Mouse (Mus musculus): ENCODE results near the gene Spata6. TPM values are rescaled to one million over a fixed set of nuclear protein-coding genes. Genes with fewer than 3 reads are reported as not detected.

The Spata6 gene
- polyA plus RNA-seq, 1 experiment: 943 TPM

- TF ChIP-seq CTCF (IDR thresholded peaks at IDR 0.05; ENCODE audit: control insufficient read depth, insufficient read depth, insufficient replicate concordance, low read depth, low read length): no peak
- TF ChIP-seq POLR2A (IDR thresholded peaks at IDR 0.05; ENCODE audit: control insufficient read depth, low read depth, low read length): no peak
- Histone ChIP-seq H3K27ac (ENCODE audit: control insufficient read depth, insufficient read depth, low read depth, low read length) (no peak overlapping the region), H3K4me3 (ENCODE audit: control insufficient read depth, low read depth, low read length) (no peak overlapping the region), H3K4me1 (ENCODE audit: control insufficient read depth, insufficient read depth, low read length) (no peaks in the 10 kb centered on the region), H3K36me3 (ENCODE audit: control insufficient read depth, insufficient read depth, low read length) (no peaks in the 10 kb centered on the region), H3K27me3 (ENCODE audit: control insufficient read depth, insufficient read depth, low read length) (no peaks in the 10 kb centered on the region)
Measured at GRCm38 (mm10) chr4:111838882-111839281, 119.1 kb downstream of the Spata6 start.

DNA sequence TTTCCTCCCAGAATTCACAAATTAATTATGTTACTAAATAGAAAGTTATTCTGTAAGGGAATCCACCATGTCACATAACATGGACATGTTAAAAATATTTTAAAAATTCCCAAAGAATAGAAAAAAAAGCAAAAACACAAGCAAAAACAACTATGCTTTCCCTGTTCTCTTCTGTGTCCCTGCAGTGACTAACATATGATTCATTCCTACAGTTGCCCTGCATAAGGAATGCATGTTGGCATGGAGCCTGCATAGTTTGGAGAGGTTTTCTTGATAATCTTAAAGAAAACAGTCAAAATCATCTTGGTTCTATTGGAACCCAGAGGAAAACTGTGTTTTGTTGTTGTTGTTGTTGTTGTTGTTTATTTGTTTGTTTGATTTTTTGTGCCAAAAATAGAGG is 132.8 kb downstream of the Spata6 start:
- no peaks in the 10 kb centered on the region for H3K4me1 ChIP-seq (ENCODE audit: control insufficient read depth, insufficient read depth, low read length)
- TF ChIP-seq POLR2A (IDR thresholded peaks at IDR 0.05; ENCODE audit: control insufficient read depth, low read depth, low read length) (no peak), CTCF (IDR thresholded peaks at IDR 0.05; ENCODE audit: control insufficient read depth, insufficient read depth, insufficient replicate concordance, low read depth, low read length) (no peak)
- no peaks in the 10 kb centered on the region for H3K36me3 ChIP-seq (ENCODE audit: control insufficient read depth, insufficient read depth, low read length)
- H3K4me3 ChIP-seq (ENCODE audit: control insufficient read depth, low read depth, low read length): no peak overlapping the region
- no peaks in the 10 kb centered on the region for H3K27me3 ChIP-seq (ENCODE audit: control insufficient read depth, insufficient read depth, low read length)
- no peak overlapping the region for H3K27ac ChIP-seq (ENCODE audit: control insufficient read depth, insufficient read depth, low read depth, low read length)

GRCm38 (mm10) chr4:111866701-111867100 is 146.9 kb downstream of the Spata6 start:
- Histone ChIP-seq H3K27ac (ENCODE audit: control insufficient read depth, insufficient read depth, low read depth, low read length) (no peak overlapping the region), H3K4me1 (ENCODE audit: control insufficient read depth, insufficient read depth, low read length) (no peaks in the 10 kb centered on the region), H3K4me3 (ENCODE audit: control insufficient read depth, low read depth, low read length) (no peak overlapping the region), H3K36me3 (ENCODE audit: control insufficient read depth, insufficient read depth, low read length) (no peaks in the 10 kb centered on the region), H3K27me3 (ENCODE audit: control insufficient read depth, insufficient read depth, low read length) (no peaks in the 10 kb centered on the region)
- TF ChIP-seq POLR2A (IDR thresholded peaks at IDR 0.05; ENCODE audit: control insufficient read depth, low read depth, low read length): no peak
- TF ChIP-seq CTCF (IDR thresholded peaks at IDR 0.05; ENCODE audit: control insufficient read depth, insufficient read depth, insufficient replicate concordance, low read depth, low read length): no peak

DNA sequence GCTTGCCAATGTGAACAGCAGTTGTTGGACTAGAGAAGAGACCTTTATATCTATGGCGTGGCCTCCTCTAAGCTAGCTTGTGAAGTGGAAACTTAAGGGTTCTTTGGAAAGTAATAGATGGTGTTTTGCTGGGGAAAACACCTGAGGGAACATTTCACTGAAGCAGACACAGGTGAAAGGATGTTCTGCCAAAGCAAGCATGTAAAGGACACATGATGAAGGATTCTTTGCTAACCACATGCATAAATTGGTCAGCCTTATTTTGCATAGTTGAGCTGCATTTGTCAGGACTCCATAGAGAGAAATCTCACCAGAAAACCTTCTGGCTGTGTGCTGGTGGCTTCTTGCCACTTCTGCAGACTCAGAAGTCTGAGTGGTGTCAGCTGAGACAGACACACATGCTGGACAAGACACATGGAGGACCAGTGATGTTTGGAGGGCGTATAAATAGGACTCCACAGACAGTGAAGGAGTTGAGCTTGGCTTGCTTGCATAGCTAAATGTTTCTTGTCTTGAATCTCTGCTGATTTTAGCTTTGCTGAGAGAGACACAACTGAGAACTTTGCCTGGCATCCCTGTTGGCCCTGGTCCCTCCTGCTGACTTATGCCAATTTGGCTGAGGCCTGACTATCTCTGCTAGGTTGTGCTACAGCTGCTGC is 148.1 kb downstream of the Spata6 start:
- no peaks in the 10 kb centered on the region for H3K4me1 ChIP-seq (ENCODE audit: control insufficient read depth, insufficient read depth, low read length)
- H3K4me3 ChIP-seq (ENCODE audit: control insufficient read depth, low read depth, low read length): no peak overlapping the region
- H3K27ac ChIP-seq (ENCODE audit: control insufficient read depth, insufficient read depth, low read depth, low read length): no peak overlapping the region
- H3K36me3 ChIP-seq (ENCODE audit: control insufficient read depth, insufficient read depth, low read length): no peaks in the 10 kb centered on the region
- no peak for TF ChIP-seq POLR2A (IDR thresholded peaks at IDR 0.05; ENCODE audit: control insufficient read depth, low read depth, low read length)
- no peak for TF ChIP-seq CTCF (IDR thresholded peaks at IDR 0.05; ENCODE audit: control insufficient read depth, insufficient read depth, insufficient replicate concordance, low read depth, low read length)
- no peaks in the 10 kb centered on the region for H3K27me3 ChIP-seq (ENCODE audit: control insufficient read depth, insufficient read depth, low read length)

Other genes starting within 250 kb of the Spata6 start
- 0.91 and 0.99 TPM in 2 replicates for gene Slc5a9, start 182.9 kb downstream of the Spata6 start, polyA plus RNA-seq (2012; rRNA removed)
- gene Skint8, start 199.4 kb downstream of the Spata6 start, polyA plus RNA-seq (2012; rRNA removed): 0.25 and 0.69 TPM in 2 replicates

Measured in testis, adult 2 months (tissue).